Mouse (Mus musculus): ENCODE results near the gene Gm20662.

Gene Gm20662

GRCm38 (mm10) chr9:108093586-108093985, 97.4 kb downstream of the Gm20662 start:
- no peak for DNase-seq

- DNase-seq, result peak; percentile 96 to 97
Observed at GRCm38 (mm10) chr9:108094184-108094941, 98.2 kb downstream of the Gm20662 start, which contains the start of gene Apeh. Gene Apeh, minus strand, starts transcription at chr9:108094606.
